Mouse (Mus musculus) spleen, adult 2 months (tissue): ENCODE results near the gene Col12a1.

Experiments used
- CTCF ChIP-seq: fragments of 200-500 bp; IDR thresholded peaks from 2 replicates; pipeline ENCODE4 v1.5.1; 2011; ENCODE audit warnings: mild to moderate bottlenecking, inconsistent platforms; ENCODE audit not compliant: insufficient read depth, insufficient read length, insufficient replicate concordance; ENCODE audit errors: extremely low read depth
- POLR2A ChIP-seq: fragments of 200-500 bp; IDR thresholded peaks from 2 replicates; pipeline ENCODE4 v1.6.1; 2011; ENCODE audit warnings: low read depth, low read length, inconsistent platforms

GRCm38 (mm10) chr9:79751846-79752245, 33.2 kb upstream of the Col12a1 start:
- no peak for TF ChIP-seq CTCF
- TF ChIP-seq POLR2A, result no peak
